Mouse (Mus musculus) forelimb bud, embryonic 11.5 days (tissue): ENCODE data around the gene Vmn1r66.
"Not testable (repeated sequence)": the region's sequence is repeated elsewhere in the genome, so short reads cannot be mapped to it uniquely, and the experiment has no call there.

Source experiments
- DNase-seq: peaks from one replicate; pipeline ENCODE4 v3.0.0-alpha.2; 2012; ENCODE audit warnings: low read depth, low spot score

The Vmn1r66 gene

GRCm38 (mm10) chr7:10277906-10278305 is at the start of gene Vmn1r66:
TSS of gene Vmn1r66 (minus strand) at chr7:10278006.
- DNase-seq, result no peak

DNA sequence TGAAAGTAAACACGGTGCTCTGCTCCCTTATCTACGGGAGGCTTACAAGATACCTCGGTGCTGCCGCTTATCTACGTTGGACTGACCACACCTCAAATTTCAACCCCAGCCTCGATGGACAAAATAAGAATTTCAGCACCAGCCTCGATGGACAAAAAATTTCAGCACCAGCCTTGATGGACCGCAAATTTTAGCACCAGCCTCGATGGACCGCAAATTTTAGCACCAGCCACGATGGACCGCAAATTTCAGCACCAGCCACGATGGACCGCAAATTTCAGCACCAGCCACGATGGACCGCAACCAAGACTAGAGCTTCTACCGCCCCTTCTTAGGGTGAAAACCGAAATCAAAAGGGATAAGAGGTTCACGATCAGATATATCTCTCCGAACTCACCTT is 47.7 kb upstream of the Vmn1r66 start:
- DNase-seq, result not testable (repeated sequence)

- no peak for DNase-seq
Measured at GRCm38 (mm10) chr7:10252075-10252474, 25.7 kb downstream of the Vmn1r66 start.

- no peak for DNase-seq
Measured at GRCm38 (mm10) chr7:10249146-10249545, 28.7 kb downstream of the Vmn1r66 start.
